Mouse (Mus musculus) left cerebral cortex, adult 11 months (tissue): ENCODE data around the gene Dazl.
A peak's percentile ranks its signal among the peaks of the same experiment; 100 is the strongest.

ENCODE experiments used
- DNase-seq: peaks from one replicate; pipeline ENCODE4 v3.0.0; 2022; ENCODE audit warnings: low spot score

Dazl gene

DNA sequence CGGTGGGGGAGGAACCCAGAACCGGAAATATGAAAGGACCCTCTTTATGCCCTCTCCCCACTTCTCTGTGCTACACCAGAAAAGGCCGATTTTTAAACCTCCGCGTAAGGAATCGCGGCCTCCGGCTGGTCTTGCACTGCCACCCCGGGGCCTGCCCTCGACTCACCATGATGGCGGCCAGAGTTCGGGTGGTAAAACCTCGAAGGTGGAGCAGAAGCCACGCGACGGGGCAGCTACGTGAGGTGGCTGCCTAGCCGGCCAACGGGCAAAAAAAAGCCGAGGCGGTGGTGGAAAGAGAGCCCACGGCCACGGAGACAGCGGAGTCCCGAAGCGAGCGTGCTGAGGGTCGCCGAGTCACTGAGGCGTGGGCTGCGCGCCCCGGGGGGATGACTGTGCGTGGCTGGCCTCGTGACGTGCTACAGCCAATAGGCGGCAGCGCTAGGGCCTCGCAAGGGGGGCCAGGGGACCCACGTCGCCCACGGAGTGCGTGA is at the start of gene Dazl:
Gene Dazl (minus strand): TSS at position 396 of the 491 bp plus-strand sequence.
- DNase-seq = no peak

DNA sequence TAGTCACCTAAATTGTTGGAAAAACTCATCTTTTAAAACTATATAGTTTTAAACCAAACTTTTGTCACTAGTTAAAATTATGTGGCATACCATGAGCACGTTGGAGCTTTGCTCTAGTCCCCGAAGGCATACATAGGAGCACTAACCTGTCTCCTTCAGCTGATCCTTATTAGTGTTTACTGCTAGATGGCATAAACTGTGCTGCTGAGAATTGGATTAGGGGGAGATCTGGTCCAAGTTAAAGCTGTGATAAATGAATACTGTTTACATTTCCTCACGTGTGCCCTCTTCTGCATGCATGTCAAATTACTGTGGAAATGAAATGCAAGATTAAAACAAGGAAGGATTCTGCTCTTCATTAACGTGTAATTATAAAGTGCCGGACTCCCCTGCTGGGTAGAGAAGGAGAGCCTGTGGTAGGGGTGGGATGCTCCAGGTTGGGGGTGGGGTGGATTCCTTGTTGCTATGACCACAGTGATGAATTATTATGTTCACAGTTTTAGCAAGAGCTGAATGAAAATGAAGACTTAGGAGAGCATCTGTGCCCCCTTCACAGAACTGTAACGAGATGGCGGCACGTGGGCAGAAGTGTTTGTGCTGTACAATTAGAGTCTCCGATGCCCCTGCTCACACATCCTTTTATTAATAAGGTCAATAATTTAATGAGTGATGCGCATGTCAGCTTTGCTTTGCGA is 48.6 kb upstream of the Dazl start:
- DNase-seq = no peak

DNA sequence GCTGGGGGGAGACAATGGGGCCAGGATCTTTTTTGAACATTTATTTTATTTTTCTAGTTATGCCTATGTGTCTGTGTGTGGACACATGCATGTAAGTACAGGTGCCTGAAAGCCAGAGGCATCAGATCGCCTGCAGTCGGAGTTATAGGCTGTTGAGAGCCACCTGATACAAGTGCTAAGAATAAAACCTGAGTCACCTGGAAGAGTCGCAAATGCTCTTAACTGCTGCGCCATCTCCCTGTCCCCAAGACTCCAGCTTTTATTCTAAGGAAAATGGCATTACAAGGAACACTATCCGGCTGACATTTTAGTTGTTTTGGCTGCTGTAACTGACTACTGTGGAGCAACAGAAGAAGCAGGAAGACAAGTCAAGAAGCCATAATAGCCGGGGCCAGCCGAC is 45.5 kb upstream of the Dazl start:
- DNase-seq = no peak

DNA sequence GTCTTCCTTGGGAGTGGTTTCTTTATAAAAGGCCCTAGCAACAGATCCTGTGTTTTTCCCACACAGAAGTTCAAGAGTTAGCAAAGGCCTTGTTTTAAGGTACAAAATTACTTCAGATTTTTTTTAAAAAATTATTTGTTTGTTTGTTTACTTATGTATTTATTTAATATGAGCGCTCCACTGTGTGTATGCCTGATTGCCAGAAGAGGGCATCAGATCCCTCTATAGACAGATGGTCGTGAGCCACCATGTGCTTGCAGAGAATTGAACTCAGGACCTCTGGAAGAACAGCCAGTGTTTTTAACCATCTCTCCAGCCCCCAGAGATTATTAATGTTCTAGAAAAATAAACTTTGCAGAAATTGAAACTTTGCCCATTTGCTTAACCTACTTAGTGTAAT is 42.3 kb upstream of the Dazl start:
- DNase-seq = no peak

DNA sequence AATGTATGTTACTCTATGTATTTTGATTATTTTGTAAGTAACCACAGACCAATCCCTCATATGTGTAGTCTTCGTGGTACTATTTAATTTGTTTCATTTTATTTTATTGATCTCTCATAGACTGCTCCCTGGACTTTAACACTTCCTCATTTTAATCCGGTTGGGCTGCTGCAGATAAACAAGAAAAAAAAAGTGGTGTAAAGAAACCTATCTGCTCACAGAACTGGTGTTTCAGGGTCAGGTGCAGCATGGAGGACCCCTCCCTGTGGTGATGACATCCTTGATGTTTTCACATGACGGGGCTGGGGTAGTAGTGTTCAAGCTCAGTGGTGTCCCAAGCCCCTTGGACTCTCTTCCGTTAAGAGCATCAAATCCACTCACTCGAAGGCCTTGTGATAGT is 41.3 kb upstream of the Dazl start:
- DNase-seq = no peak

DNA sequence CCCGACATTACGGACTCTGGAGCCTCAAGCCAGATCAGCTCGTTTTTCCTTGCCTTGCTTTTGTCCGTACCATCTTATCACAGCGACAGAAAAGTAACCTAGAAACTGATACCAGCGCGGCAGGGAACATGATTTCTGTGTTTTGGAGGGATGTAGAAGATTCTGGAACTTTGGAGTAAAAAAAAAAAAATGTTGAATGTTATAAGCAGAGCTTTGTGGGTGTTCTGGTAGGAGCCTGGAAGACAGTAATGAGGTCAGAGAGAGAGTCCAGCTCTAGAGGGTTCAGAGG is 38.5 kb upstream of the Dazl start:
- DNase-seq = no peak

DNA sequence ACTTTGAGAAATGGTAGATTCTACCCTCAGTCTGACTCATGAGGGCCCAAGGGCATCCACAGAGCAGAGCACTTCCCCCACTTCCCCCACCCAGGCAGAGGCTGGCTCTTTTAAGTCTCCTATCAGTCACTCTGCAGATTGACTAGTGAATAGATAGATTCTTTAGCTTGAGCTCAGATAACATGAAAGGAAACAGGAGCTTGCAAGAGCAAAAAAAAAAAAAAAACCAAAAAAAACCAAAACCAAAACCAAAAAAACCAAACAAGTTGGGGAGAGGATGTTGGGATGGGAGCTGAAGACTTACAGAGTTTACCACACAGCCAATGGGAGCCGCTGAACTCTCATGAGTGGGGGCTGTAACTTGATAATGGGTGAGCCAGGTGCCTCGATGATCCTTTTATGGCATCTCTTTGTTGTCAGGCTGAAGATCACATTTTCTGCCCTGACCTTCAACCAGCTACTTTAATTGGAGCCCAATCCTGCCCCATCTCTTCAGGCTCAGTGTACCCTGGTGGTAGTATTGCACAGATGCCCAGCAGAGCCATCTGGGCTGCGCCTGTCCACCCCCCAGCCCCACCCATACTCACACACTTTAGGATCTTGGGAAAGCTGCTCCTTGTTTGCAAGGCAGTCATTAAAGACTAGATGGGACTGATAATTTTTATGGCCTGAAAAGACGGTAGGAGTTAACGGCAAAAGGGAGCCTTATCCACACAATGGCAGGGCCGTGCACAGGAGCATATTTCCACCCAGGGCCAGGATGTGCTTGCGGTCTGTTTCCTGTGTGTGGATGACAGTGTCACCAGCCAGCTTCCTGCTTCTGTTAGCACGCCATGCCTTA is 38.0 kb upstream of the Dazl start:
- DNase-seq = no peak

DNA sequence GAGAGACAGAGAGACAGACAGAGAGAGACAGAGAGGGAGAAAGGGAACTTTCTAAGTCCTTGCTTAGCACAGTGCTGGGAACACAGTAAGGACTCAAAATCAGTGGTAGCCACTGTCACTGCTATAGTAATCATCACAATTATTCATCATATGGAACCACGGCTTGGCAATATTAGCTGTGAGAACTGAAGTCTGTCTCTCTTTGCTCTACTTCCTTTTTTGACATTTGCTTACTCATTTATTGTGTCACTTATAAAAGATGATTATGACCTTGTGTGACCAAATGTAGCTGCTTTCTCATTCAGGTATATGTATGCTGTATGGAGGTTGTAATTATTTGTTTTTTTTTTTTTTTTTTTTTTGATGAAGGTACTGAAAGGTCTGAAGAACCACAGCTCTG is 36.8 kb upstream of the Dazl start:
- no peak for DNase-seq

DNA sequence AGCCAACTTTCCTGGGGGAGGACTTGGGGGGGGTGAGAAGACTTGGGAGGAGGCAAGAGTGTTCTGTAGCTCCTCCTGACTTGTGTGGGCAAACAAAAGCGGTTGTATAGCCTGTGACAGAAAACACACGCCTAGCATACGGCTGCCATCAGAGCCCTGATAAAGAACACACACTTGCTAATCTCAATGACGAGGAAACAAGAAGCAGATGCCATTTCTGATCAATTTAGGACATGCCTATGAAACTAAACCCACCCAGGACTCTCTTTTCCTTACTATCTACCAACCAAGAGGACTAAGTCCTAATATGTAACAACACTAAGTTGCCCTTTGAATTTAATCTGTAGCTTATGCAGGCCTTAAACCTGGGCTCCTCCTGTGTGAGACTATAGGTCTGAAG is 31.2 kb upstream of the Dazl start:
- no peak for DNase-seq

DNA sequence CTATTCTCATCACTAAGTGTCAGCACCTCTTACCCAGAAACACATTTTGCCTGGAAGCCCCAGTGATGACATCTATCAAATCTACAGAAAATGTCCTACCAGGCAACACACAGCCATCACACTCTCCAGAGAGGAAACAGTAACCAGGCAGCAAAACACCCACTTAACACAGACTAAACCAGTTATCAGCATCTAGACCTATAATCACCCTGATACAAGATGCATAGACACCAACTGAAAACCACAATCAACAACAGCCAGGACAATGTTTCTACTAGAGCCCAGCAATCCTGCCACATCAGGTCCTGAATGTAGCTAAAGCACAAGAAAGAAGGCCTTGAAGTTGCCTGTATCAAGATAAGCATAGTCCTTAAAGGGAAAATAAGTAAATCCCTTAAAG is 25.4 kb upstream of the Dazl start:
- no peak for DNase-seq

DNA sequence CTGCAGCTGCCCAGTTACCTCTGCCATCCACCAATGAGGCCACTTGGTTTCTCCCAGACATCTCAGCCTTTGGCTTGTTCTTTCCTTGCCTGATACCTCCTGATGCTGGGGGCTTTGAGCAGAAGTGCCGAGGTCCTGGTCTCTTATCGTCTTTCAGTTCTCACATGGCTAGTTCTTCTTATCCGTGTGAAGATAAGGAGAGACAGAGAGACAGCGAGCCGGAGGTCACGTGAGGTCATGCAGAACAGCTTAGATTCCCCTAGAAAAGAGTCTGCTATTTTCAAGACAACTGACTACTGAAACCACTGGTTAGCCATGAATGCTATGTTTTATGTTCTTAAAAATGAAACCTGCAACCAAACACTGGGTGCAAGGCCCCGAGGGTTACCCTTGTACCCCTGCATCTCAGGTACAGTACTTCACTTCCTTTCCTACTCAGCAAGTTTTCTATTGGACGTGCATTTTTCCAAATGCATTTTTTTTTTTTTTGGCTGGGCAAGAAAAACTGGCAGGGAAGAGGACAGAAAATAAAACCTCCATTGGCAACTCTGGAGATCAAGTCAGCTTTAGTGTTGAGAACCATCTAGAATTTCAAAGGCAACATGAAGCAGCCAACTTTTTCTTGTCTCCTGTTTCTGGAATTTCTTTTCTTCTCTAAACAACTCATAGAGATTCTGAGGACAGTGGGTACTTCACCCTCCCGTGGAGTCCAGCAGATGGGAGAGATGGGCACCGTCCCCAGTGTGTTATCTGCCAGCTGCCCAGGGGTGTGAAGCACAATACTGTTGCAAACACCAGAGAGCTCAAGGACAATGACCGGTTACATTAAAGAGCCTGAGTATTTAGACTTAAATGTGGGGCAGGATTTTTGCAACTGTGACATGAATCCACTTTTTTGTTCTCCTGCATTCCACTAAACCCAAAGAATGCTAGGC is 23.0 kb upstream of the Dazl start:
- no peak for DNase-seq

DNA sequence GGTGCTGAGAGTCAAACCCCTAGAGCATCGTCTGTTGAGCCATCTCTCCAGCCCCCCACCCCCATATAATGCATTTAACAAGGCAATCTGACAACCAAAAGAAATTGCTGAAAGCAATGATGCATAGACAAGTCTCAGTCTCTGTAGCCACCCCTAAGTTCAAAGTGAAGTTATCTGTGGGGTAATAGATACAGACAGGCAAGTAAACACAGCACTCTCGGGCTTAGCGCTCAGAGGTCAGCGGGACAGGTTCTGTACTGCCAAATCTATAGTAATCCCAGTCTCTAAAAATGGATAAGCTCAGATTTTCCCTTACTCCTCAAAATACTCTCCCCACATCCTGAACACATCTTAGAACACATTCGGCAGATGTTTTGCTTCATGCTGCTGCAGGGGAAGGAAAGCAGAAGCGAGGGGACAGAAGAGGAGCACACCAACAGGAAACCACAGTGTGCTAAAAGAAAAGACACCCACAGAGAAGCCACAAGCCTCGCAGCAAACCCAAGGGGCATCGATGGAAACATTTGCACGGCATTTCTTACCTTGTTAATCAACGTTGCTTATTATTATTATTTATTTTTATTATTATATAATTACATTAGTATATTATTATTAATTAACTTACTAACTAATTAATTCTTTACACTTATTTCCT is 16.8 kb upstream of the Dazl start:
- no peak for DNase-seq

DNA sequence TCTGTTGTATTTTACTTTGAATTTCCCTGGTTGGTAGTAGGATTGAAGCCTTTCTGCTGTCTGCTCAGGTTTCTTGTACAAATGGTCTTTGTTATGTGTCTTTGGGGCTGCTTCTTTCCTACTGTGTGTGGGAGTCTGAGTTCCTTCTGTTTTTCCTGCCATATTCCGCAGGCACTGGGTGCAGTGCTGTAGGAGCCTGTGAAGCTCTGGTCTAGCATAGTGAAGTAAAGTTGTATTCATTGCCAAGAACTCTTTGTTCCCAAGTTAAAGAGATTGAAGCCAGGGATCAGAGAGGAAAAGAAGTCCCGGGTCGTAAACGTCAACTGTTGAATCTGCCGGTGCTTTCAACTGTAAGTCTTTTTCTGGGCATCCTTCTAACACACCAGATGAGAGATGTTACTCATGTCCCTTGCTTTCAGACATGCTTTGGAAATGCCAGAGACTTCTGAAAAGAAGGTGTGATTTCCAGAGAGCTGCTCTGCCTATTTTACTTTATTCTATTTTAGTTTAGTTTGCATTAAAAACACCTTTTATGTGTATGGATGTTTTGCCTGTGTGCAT is 16.2 kb upstream of the Dazl start:
- no peak for DNase-seq

DNA sequence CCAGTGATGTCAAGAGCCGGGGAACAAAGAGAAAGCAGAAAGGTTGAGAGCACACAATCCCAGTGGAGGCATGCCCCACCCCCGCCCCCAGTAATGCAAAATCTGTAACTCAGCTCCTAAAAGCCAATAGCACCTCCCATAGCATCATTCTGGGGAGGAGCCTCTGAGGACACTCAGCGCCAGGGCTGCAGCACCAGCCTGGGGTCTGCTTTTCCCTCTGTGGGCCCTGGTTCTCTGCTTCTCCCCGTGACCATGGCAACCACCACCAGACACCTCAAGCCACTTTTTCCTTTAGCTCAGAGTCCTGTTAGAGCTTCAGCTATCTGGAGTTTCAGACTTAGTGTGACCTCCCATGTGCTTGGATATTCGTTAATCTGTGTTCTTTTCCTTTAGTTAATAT is 15.4 kb upstream of the Dazl start:
- no peak for DNase-seq

DNA sequence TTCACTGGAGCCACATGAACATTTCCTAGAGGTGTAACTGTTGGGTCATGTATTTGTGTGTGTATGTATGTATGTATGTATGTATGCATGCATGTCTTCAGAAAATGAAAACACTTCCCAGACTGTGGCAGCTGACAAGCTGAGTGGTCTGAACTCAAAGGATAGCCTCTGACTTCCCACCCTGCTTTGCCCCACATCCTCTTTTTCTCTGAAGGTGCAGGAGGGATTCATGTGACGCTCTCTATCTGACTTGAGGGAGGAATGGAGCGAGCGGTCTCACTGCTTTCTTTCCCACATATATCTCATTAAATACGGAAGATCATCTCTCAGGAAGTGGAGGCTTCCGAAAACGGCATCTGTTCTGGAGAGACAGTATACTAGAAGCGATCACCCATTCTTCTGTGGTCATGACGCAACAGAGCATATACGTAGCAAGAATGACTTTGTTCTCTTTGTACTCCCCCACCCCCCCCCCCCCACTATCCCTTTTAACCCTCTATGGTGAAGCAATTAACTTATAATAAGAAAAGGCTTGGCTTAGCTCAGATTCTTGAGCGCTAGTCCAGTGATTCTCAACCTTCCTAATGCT is 14.7 kb upstream of the Dazl start:
- DNase-seq = no peak

DNA sequence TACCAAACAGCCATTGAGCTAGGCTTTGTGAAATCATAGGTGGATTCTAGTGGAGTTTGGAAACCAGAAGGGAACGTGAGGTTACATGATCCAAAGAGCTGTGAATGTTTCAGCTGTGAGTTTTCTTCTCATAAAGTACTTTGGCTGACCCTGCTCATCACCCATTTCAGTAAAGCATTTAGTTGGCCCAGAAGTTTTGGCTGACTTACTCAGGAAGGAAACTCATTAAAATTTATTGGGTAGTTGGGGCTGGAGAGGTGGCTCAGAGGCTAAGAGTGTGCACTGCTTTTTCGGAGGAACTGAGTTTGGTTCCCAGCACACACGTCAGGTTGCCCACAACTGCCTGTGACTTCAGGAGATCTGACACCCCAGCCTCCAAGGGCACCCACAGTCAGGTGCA is 9.4 kb upstream of the Dazl start:
- DNase-seq = no peak

DNA sequence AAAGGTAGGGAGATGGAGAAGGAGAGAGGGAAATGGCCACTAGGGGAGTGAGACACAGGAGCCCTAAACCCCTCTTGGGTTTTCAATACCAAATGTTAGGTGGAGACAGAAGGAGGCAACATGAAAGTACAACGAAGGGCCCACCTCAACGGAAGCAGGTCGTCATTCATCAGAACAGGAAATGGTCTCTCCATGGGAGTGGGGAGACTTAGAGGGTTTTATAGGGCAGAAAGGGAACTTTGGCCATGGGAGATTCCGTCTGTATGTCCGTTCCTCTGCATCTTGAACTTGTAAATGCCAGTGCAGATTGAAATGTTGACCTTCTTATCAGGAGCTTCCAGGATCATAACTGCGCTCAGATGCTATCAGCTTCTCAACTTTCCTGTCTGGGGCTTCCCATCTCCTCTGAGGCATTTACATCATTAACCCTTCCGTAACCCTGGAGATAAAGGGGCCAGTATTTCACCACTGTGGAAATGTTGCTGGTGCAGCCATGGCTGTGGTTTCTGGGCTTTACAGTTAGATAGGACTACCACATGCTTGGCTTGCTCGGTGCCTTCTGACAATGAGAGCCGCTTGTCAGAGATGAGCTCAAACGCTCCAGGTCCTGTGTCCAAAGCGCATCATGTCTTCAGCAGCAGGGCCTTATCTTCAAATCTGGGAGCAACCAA is 6.9 kb upstream of the Dazl start:
- no peak for DNase-seq

DNA sequence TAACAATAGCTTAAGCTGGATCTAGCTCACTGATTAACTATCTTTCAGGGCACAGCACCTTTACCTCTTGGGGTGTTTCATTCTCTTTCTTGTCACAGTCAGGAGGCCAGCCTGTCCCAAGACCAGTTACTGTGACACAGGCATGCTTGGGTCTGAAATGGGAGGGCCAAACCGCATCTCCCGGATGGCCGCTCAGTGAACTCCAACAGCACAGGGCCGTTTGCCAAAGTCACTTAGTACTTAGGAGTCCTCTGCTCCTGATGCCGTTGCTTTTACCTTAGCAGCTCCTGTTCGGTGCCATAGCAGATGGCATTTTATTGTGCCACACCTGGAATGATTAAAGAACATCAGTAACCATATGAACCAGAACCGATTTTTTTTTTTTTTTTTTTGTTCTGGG is 5.4 kb upstream of the Dazl start:
- DNase-seq = no peak

DNA sequence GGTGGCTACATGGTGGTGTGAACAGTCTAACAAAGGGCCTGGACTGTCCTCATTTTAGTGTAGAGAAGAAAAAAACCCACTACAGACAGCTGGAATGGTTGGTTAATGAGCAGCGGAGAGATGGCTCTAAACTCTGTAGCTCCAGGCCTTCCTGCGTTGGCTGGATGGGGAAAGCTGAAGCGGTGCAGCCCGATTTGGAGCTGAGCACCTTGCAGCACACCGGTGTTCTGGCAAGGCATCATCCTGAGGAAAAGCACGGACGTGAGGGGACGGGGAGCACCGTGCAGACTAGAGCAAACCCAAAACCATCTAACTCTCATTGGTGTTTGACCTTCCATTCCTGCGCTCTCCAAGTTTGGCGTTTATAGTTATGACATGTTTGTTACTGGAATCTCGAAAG is 1.3 kb upstream of the Dazl start:
- DNase-seq = no peak

DNA sequence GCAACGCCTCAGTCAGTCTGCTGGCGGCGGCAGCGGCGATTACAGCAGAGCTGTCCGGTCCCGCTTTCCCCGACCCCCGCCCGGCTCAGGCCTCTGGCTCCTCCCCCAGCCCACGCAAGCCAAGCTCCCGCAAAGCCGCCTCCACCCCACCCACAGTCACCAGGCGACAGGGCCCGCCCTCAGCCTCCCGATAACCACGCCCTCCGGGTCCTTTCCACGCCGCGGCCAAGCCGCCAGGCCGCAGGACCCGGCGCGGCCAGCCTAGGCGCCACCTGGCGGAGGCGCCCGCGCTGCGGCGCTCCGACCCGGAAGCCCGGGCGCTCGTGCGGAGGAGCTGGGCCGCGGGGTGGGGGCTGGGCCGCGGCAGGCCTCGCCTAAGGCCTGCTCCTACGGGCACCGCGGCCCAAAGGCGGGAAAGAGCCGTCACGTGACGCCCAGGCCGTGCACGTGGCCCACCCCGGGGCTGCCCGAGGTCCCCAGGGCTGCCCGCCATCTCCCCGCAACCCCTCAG is 720 bp downstream of the Dazl start:
- DNase-seq = peak; percentile 55
